Mouse (Mus musculus): ENCODE measurements around the gene Sf3b4. TPM values are rescaled to one million over a fixed set of nuclear protein-coding genes. Genes with fewer than 3 reads are reported as not detected.

Gene Sf3b4
- 29.1 TPM for polyA plus RNA-seq (2015; fragmentation: Illumina TruSeq; extraction: RNeasy Lipid Tissue Mini Kit (QIAGEN cat#74804); ENCODE audit: insufficient read depth, low replicate concordance)

GRCm38 (mm10) chr3:96172197-96173178 is at the start of gene Sf3b4:
Gene Sf3b4, plus strand, starts transcription at chr3:96172332.

GRCm38 (mm10) chr3:96161869-96162840 is 10.0 kb upstream of the Sf3b4 start, which contains the start of gene Mtmr11:
Gene Mtmr11, plus strand, starts transcription at chr3:96162004.

GRCm38 (mm10) chr3:96180727-96181477 is 8.8 kb downstream of the Sf3b4 start, which contains the start of gene Sv2a:
Gene Sv2a, plus strand, starts transcription at chr3:96181151.

GRCm38 (mm10) chr3:96219661-96220130 is 47.6 kb downstream of the Sf3b4 start, which contains the start of the genes Bola1 and Hist2h2ab:
Gene Bola1, minus strand, starts transcription at chr3:96219709.
Gene Hist2h2ab, plus strand, starts transcription at chr3:96219865.

GRCm38 (mm10) chr3:96220765-96221639 is 48.9 kb downstream of the Sf3b4 start, which contains the start of the genes Hist2h2ac and Hist2h2be:
Gene Hist2h2ac, minus strand, starts transcription at chr3:96220880.
Gene Hist2h2be, plus strand, starts transcription at chr3:96221119.

Other genes starting within 250 kb of the Sf3b4 start
- 154 TPM for gene Anp32e, start 243.1 kb upstream of the Sf3b4 start, polyA plus RNA-seq (2015; fragmentation: Illumina TruSeq; extraction: RNeasy Lipid Tissue Mini Kit (QIAGEN cat#74804); ENCODE audit: insufficient read depth, low replicate concordance)
- 109 TPM for gene Plekho1, start 176.3 kb upstream of the Sf3b4 start, polyA plus RNA-seq (2015; fragmentation: Illumina TruSeq; extraction: RNeasy Lipid Tissue Mini Kit (QIAGEN cat#74804); ENCODE audit: insufficient read depth, low replicate concordance)
- gene Vps45, start 113.9 kb upstream of the Sf3b4 start, polyA plus RNA-seq (2015; fragmentation: Illumina TruSeq; extraction: RNeasy Lipid Tissue Mini Kit (QIAGEN cat#74804); ENCODE audit: insufficient read depth, low replicate concordance), result 36.0 TPM
- gene Otud7b, start 67.8 kb upstream of the Sf3b4 start, polyA plus RNA-seq (2015; fragmentation: Illumina TruSeq; extraction: RNeasy Lipid Tissue Mini Kit (QIAGEN cat#74804); ENCODE audit: insufficient read depth, low replicate concordance), result 20.5 TPM
- 3.9 TPM for gene Mtmr11, start 10.3 kb upstream of the Sf3b4 start, polyA plus RNA-seq (2015; fragmentation: Illumina TruSeq; extraction: RNeasy Lipid Tissue Mini Kit (QIAGEN cat#74804); ENCODE audit: insufficient read depth, low replicate concordance)
- 2.7 TPM for gene Sv2a, start 8.8 kb downstream of the Sf3b4 start, polyA plus RNA-seq (2015; fragmentation: Illumina TruSeq; extraction: RNeasy Lipid Tissue Mini Kit (QIAGEN cat#74804); ENCODE audit: insufficient read depth, low replicate concordance)
- gene Bola1, start 47.4 kb downstream of the Sf3b4 start, polyA plus RNA-seq (2015; fragmentation: Illumina TruSeq; extraction: RNeasy Lipid Tissue Mini Kit (QIAGEN cat#74804); ENCODE audit: insufficient read depth, low replicate concordance), result 1.8 TPM
- gene Hist2h2ab, start 47.5 kb downstream of the Sf3b4 start, polyA plus RNA-seq (2015; fragmentation: Illumina TruSeq; extraction: RNeasy Lipid Tissue Mini Kit (QIAGEN cat#74804); ENCODE audit: insufficient read depth, low replicate concordance), result not detected
- not detected for gene Hist2h2ac, start 48.5 kb downstream of the Sf3b4 start, polyA plus RNA-seq (2015; fragmentation: Illumina TruSeq; extraction: RNeasy Lipid Tissue Mini Kit (QIAGEN cat#74804); ENCODE audit: insufficient read depth, low replicate concordance)
- 21.3 TPM for gene Hist2h2be, start 48.8 kb downstream of the Sf3b4 start, polyA plus RNA-seq (2015; fragmentation: Illumina TruSeq; extraction: RNeasy Lipid Tissue Mini Kit (QIAGEN cat#74804); ENCODE audit: insufficient read depth, low replicate concordance)
- 0.76 TPM for gene Hist2h3c2, start 66.8 kb downstream of the Sf3b4 start, polyA plus RNA-seq (2015; fragmentation: Illumina TruSeq; extraction: RNeasy Lipid Tissue Mini Kit (QIAGEN cat#74804); ENCODE audit: insufficient read depth, low replicate concordance)
- gene Hist2h2aa2, start 67.9 kb downstream of the Sf3b4 start, polyA plus RNA-seq (2015; fragmentation: Illumina TruSeq; extraction: RNeasy Lipid Tissue Mini Kit (QIAGEN cat#74804); ENCODE audit: insufficient read depth, low replicate concordance), result not detected
- gene Hist2h2aa1, start 73.2 kb downstream of the Sf3b4 start, polyA plus RNA-seq (2015; fragmentation: Illumina TruSeq; extraction: RNeasy Lipid Tissue Mini Kit (QIAGEN cat#74804); ENCODE audit: insufficient read depth, low replicate concordance), result not detected
- 3.5 TPM for gene Hist2h3c1, start 74.4 kb downstream of the Sf3b4 start, polyA plus RNA-seq (2015; fragmentation: Illumina TruSeq; extraction: RNeasy Lipid Tissue Mini Kit (QIAGEN cat#74804); ENCODE audit: insufficient read depth, low replicate concordance)
- 2.3 TPM for gene Hist2h4, start 91.0 kb downstream of the Sf3b4 start, polyA plus RNA-seq (2015; fragmentation: Illumina TruSeq; extraction: RNeasy Lipid Tissue Mini Kit (QIAGEN cat#74804); ENCODE audit: insufficient read depth, low replicate concordance)
- gene Hist2h3b, start 96.3 kb downstream of the Sf3b4 start, polyA plus RNA-seq (2015; fragmentation: Illumina TruSeq; extraction: RNeasy Lipid Tissue Mini Kit (QIAGEN cat#74804); ENCODE audit: insufficient read depth, low replicate concordance), result not detected
- not detected for gene Hist2h2bb, start 97.4 kb downstream of the Sf3b4 start, polyA plus RNA-seq (2015; fragmentation: Illumina TruSeq; extraction: RNeasy Lipid Tissue Mini Kit (QIAGEN cat#74804); ENCODE audit: insufficient read depth, low replicate concordance)
- gene Fcgr1, start 121.6 kb downstream of the Sf3b4 start, polyA plus RNA-seq (2015; fragmentation: Illumina TruSeq; extraction: RNeasy Lipid Tissue Mini Kit (QIAGEN cat#74804); ENCODE audit: insufficient read depth, low replicate concordance), result 7.4 TPM